Mouse (Mus musculus) kidney, adult 2 months (tissue): ENCODE results near the gene Zbtb20.

Source experiments
- CTCF ChIP-seq: fragments of 200-500 bp; conservative IDR thresholded peaks from 2 replicates; pipeline ENCODE4 v1.5.1; 2011; ENCODE audit warnings: low read depth, mild to moderate bottlenecking, control low read depth, low read length, moderate library complexity, mixed read lengths; ENCODE audit not compliant: insufficient read depth, insufficient read length
- POLR2A ChIP-seq: fragments of 200-500 bp; IDR thresholded peaks from one replicate; pipeline ENCODE4 v1.6.1; 2011; ENCODE audit warnings: low read depth, low read length, control low read depth

DNA sequence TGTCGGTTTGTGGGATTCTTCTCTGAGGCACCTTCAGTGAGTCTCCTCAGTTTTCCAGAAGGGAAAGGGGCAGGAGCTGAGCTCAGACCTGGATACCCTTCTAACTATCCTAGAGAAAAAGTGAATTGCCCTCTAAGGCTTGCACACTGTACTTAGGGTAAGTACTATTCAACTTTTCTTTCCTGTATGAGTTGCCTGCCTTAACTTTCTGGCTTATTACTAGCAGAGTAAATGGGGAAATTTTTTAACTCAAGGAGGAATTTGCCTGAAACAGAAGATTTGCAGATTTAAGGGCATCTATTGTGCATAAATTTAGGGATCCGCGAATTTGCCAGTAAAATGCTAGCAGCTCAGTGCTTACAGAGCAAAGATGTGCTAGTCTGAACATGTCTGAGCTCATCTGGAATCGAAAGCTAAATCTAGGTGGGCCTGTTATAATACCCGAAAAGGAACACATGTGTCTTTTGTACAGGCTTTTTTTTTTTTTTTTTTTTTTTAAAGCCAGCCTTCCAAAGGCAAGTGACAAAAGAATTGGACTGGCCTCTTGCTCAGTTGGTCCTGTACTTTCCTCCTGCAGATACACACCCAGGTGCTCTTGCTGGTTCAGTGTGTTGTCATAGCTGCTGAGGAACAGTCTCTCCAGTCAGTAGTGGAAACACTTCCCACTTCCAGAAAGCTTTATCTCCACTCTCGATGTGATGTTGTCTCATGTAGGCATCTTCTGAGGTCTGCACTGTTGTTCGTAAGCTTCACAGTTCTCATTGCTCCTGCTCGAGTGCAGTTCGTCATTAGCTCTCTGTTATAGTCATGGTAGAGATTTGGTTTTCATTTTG, 632.7 kb downstream of the Zbtb20 start:
- TF ChIP-seq CTCF (no peak), POLR2A (no peak)
